Mouse (Mus musculus): Measurements from ENCODE around the gene Nemp1. TPM values are rescaled to one million over a fixed set of nuclear protein-coding genes. Genes with fewer than 3 reads are reported as not detected.

The Nemp1 gene
- polyA plus RNA-seq (2014; fragmentation: Nextera tagmentation; extraction: Ambion mirVana), result 11.2 and 11.7 TPM in 2 replicates

GRCm38 (mm10) chr10:127666501-127667268 is at the start of gene Nemp1:
Nemp1 (plus strand) TSS chr10:127666901.
- Histone ChIP-seq H3K9me3 (replicated peaks; ENCODE audit: control insufficient read depth, low read length) (no peaks in the 10 kb centered on the region), H3K27me3 (ENCODE audit: control insufficient read depth, insufficient read depth, low read length) (peaks cover 2% of the 10 kb centered on the region; the same call in 1 of the 2 replicates), H3K4me2 (ENCODE audit: low read depth, low read length) (peak within 1 kb of the TSS; percentile 58), H3K27ac (replicated peaks; ENCODE audit: low read depth, low read length) (peak within 1 kb of the TSS; percentile 99), H3K4me1 (ENCODE audit: control insufficient read depth, insufficient read depth, low read length) (peaks cover 29% of the 10 kb centered on the region), H3K9ac (replicated peaks; ENCODE audit: low read length) (peak within 1 kb of the TSS; percentile 90), H3K4me3 (ENCODE audit: low read depth, low read length) (peak within 1 kb of the TSS; percentile 80), H3K36me3 (replicated peaks; ENCODE audit: control insufficient read depth, insufficient read depth, low read depth, low read length) (peaks cover 2% of the 10 kb centered on the region; the same call in 1 of the 2 replicates)
- DNase-seq (ENCODE audit: low spot score) (peak; percentile 80), ATAC-seq (replicated peaks; ENCODE audit: insufficient number of reproducible peaks, low FRiP score, low TSS enrichment, low read depth) (peak; percentile 54)
- under 1% methylated on average over 50 of the region's 73 CpGs for WGBS

GRCm38 (mm10) chr10:127617294-127617693 is 49.4 kb upstream of the Nemp1 start:
- no peak overlapping the region for H3K4me3 ChIP-seq (ENCODE audit: low read depth, low read length)
- H3K4me1 ChIP-seq (ENCODE audit: control insufficient read depth, insufficient read depth, low read length), result peaks cover 23% of the 10 kb centered on the region
- 46% methylated on average over 4 of the region's 4 CpGs for WGBS
- H3K36me3 ChIP-seq (replicated peaks; ENCODE audit: control insufficient read depth, insufficient read depth, low read depth, low read length), result peaks cover 2% of the 10 kb centered on the region
- H3K27me3 ChIP-seq (ENCODE audit: control insufficient read depth, insufficient read depth, low read length), result no peaks in the 10 kb centered on the region
- H3K4me2 ChIP-seq (ENCODE audit: low read depth, low read length), result peak overlapping the region; percentile 16
- DNase-seq (ENCODE audit: low spot score), result no peak
- H3K9me3 ChIP-seq (replicated peaks; ENCODE audit: control insufficient read depth, low read length), result no peaks in the 10 kb centered on the region
- ATAC-seq (replicated peaks; ENCODE audit: insufficient number of reproducible peaks, low FRiP score, low TSS enrichment, low read depth), result no peak
- H3K27ac ChIP-seq (replicated peaks; ENCODE audit: low read depth, low read length), result no peak overlapping the region
- H3K9ac ChIP-seq (replicated peaks; ENCODE audit: low read length), result 0 out of 2 replicates have a peak overlapping the region, but pooled peaks have one; percentile 32

GRCm38 (mm10) chr10:127618173-127618572 is 48.5 kb upstream of the Nemp1 start:
- H3K27ac ChIP-seq (replicated peaks; ENCODE audit: low read depth, low read length), result no peak overlapping the region
- H3K4me3 ChIP-seq (ENCODE audit: low read depth, low read length), result no peak overlapping the region

GRCm38 (mm10) chr10:127619119-127619721 is 47.5 kb upstream of the Nemp1 start:
- Histone ChIP-seq H3K4me1 (ENCODE audit: control insufficient read depth, insufficient read depth, low read length) (peaks cover 21% of the 10 kb centered on the region), H3K4me3 (ENCODE audit: low read depth, low read length) (peak overlapping the region; percentile 78), H3K27ac (replicated peaks; ENCODE audit: low read depth, low read length) (peak overlapping the region; percentile 96; the same call in 1 of the 2 replicates), H3K27me3 (ENCODE audit: control insufficient read depth, insufficient read depth, low read length) (no peaks in the 10 kb centered on the region), H3K4me2 (ENCODE audit: low read depth, low read length) (peak overlapping the region; percentile 89), H3K9me3 (replicated peaks; ENCODE audit: control insufficient read depth, low read length) (no peaks in the 10 kb centered on the region), H3K36me3 (replicated peaks; ENCODE audit: control insufficient read depth, insufficient read depth, low read depth, low read length) (no peaks in the 10 kb centered on the region), H3K9ac (replicated peaks; ENCODE audit: low read length) (peak overlapping the region; percentile 89)
- ATAC-seq (replicated peaks; ENCODE audit: insufficient number of reproducible peaks, low FRiP score, low TSS enrichment, low read depth) (no peak), DNase-seq (ENCODE audit: low spot score) (no peak)
- 26% methylated on average over 8 of the region's 8 CpGs for WGBS

More at GRCm38 (mm10) chr10:127618173-127618572, 48.5 kb upstream of the Nemp1 start:
- H3K9me3 ChIP-seq (replicated peaks; ENCODE audit: control insufficient read depth, low read length), result no peaks in the 10 kb centered on the region
- peaks cover 23% of the 10 kb centered on the region for H3K4me1 ChIP-seq (ENCODE audit: control insufficient read depth, insufficient read depth, low read length)
- H3K4me2 ChIP-seq (ENCODE audit: low read depth, low read length), result peak overlapping the region; percentile 89
- ATAC-seq (replicated peaks; ENCODE audit: insufficient number of reproducible peaks, low FRiP score, low TSS enrichment, low read depth), result no peak
- H3K36me3 ChIP-seq (replicated peaks; ENCODE audit: control insufficient read depth, insufficient read depth, low read depth, low read length), result no peaks in the 10 kb centered on the region
- DNase-seq (ENCODE audit: low spot score), result no peak
- WGBS, result 44% methylated on average over 6 of the region's 6 CpGs
- H3K9ac ChIP-seq (replicated peaks; ENCODE audit: low read length), result no peak overlapping the region
- H3K27me3 ChIP-seq (ENCODE audit: control insufficient read depth, insufficient read depth, low read length), result no peaks in the 10 kb centered on the region

- 0% methylated on average over 11 of the region's 12 CpGs for WGBS
- Histone ChIP-seq H3K4me1 (ENCODE audit: control insufficient read depth, insufficient read depth, low read length) (peaks cover 14% of the 10 kb centered on the region), H3K4me3 (ENCODE audit: low read depth, low read length) (peak overlapping the region; percentile 78), H3K9ac (replicated peaks; ENCODE audit: low read length) (peak overlapping the region; percentile 89), H3K27ac (replicated peaks; ENCODE audit: low read depth, low read length) (peak overlapping the region; percentile 96), H3K4me2 (ENCODE audit: low read depth, low read length) (peak overlapping the region; percentile 89), H3K9me3 (replicated peaks; ENCODE audit: control insufficient read depth, low read length) (no peaks in the 10 kb centered on the region), H3K36me3 (replicated peaks; ENCODE audit: control insufficient read depth, insufficient read depth, low read depth, low read length) (no peaks in the 10 kb centered on the region), H3K27me3 (ENCODE audit: control insufficient read depth, insufficient read depth, low read length) (no peaks in the 10 kb centered on the region)
- DNase-seq (ENCODE audit: low spot score) (peak; percentile 49), ATAC-seq (replicated peaks; ENCODE audit: insufficient number of reproducible peaks, low FRiP score, low TSS enrichment, low read depth) (peak; percentile 1)
These were observed 46.7 kb upstream of the Nemp1 start for GRCm38 (mm10) chr10:127619941-127620405.

- Histone ChIP-seq H3K9me3 (replicated peaks; ENCODE audit: control insufficient read depth, low read length) (no peaks in the 10 kb centered on the region), H3K4me1 (ENCODE audit: control insufficient read depth, insufficient read depth, low read length) (peaks cover 10% of the 10 kb centered on the region), H3K4me2 (ENCODE audit: low read depth, low read length) (peak within 1 kb of the TSS; percentile 90), H3K4me3 (ENCODE audit: low read depth, low read length) (peak within 1 kb of the TSS; percentile 78), H3K27me3 (ENCODE audit: control insufficient read depth, insufficient read depth, low read length) (no peaks in the 10 kb centered on the region), H3K27ac (replicated peaks; ENCODE audit: low read depth, low read length) (peak within 1 kb of the TSS; percentile 96), H3K36me3 (replicated peaks; ENCODE audit: control insufficient read depth, insufficient read depth, low read depth, low read length) (no peaks in the 10 kb centered on the region), H3K9ac (replicated peaks; ENCODE audit: low read length) (peak within 1 kb of the TSS; percentile 89)
- 0% methylated on average over 21 of the region's 32 CpGs for WGBS
- peak; percentile 78 for ATAC-seq (replicated peaks; ENCODE audit: insufficient number of reproducible peaks, low FRiP score, low TSS enrichment, low read depth)
- DNase-seq (ENCODE audit: low spot score), result peak; percentile 79
These were observed 46.1 kb upstream of the Nemp1 start, which contains the start of gene Lrp1 for GRCm38 (mm10) chr10:127620406-127621190. Lrp1 (minus strand) TSS chr10:127621148.

- Histone ChIP-seq H3K27me3 (ENCODE audit: control insufficient read depth, insufficient read depth, low read length) (no peaks in the 10 kb centered on the region), H3K9me3 (replicated peaks; ENCODE audit: control insufficient read depth, low read length) (no peaks in the 10 kb centered on the region), H3K27ac (replicated peaks; ENCODE audit: low read depth, low read length) (peak overlapping the region; percentile 96), H3K36me3 (replicated peaks; ENCODE audit: control insufficient read depth, insufficient read depth, low read depth, low read length) (no peaks in the 10 kb centered on the region), H3K4me2 (ENCODE audit: low read depth, low read length) (peak overlapping the region; percentile 90), H3K9ac (replicated peaks; ENCODE audit: low read length) (peak overlapping the region; percentile 79), H3K4me3 (ENCODE audit: low read depth, low read length) (peak overlapping the region; percentile 78), H3K4me1 (ENCODE audit: control insufficient read depth, insufficient read depth, low read length) (peaks cover 10% of the 10 kb centered on the region)
- DNase-seq (ENCODE audit: low spot score), result peak; percentile 91
- under 1% methylated on average over 38 of the region's 39 CpGs for WGBS
- peak; percentile 87 for ATAC-seq (replicated peaks; ENCODE audit: insufficient number of reproducible peaks, low FRiP score, low TSS enrichment, low read depth)
These were observed 45.3 kb upstream of the Nemp1 start for GRCm38 (mm10) chr10:127621191-127622056.
